Mouse (Mus musculus) embryonic facial prominence, embryonic 11.5 days (tissue): ENCODE results near the gene Themis2. TPM values are rescaled to one million over a fixed set of nuclear protein-coding genes. Genes with fewer than 3 reads are reported as not detected.

ENCODE experiments used
- ATAC-seq: fragments of 200-750 bp; cut with Nextera tagmentation; replicated peaks from 2 replicates; pipeline ENCODE4 v1.8.0; 2017; ENCODE audit warnings: low read depth; ENCODE audit not compliant: insufficient number of reproducible peaks, low FRiP score, low TSS enrichment
- DNase-seq: peaks from one replicate; pipeline ENCODE4 v3.0.0-alpha.2; 2015; ENCODE audit warnings: low spot score
- H3K27ac ChIP-seq: fragments of 300-500 bp; sonication (generic); replicated peaks from 2 replicates; pipeline ENCODE4 v1.5.1; 2014; ENCODE audit warnings: mild to moderate bottlenecking, low read depth, low read length, control low read depth
- H3K27me3 ChIP-seq: fragments of 300-500 bp; sonication (generic); 2 replicates; pipeline ENCODE4 v1.6.1; 2014; ENCODE audit warnings: mild to moderate bottlenecking, low read length, moderate library complexity, mixed read lengths; ENCODE audit not compliant: control insufficient read depth, insufficient read depth
- H3K36me3 ChIP-seq: fragments of 300-500 bp; sonication (generic); replicated peaks from 2 replicates; pipeline ENCODE4 v1.6.1; 2014; ENCODE audit warnings: low read depth, mild to moderate bottlenecking, low read length, moderate library complexity, mixed read lengths; ENCODE audit not compliant: control insufficient read depth, insufficient read depth
- H3K4me1 ChIP-seq: fragments of 300-500 bp; sonication (generic); 2 replicates; pipeline ENCODE4 v1.6.1; 2014; ENCODE audit warnings: low read length, mixed read lengths; ENCODE audit not compliant: control insufficient read depth, insufficient read depth
- H3K4me2 ChIP-seq: fragments of 300-500 bp; sonication (generic); 2 replicates; pipeline ENCODE4 v1.6.1; 2014; ENCODE audit warnings: low read depth, mild to moderate bottlenecking, control low read depth, low read length, moderate library complexity
- H3K4me3 ChIP-seq: fragments of 300-500 bp; sonication (generic); 2 replicates; pipeline ENCODE4 v1.5.1; 2014; ENCODE audit warnings: low read depth, low read length, control low read depth
- H3K9ac ChIP-seq: fragments of 300-500 bp; sonication (generic); replicated peaks from 2 replicates; pipeline ENCODE4 v1.6.1; 2014; ENCODE audit warnings: mild to moderate bottlenecking, control low read depth, low read length
- H3K9me3 ChIP-seq: fragments of 300-500 bp; sonication (generic); replicated peaks from 2 replicates; pipeline ENCODE4 v1.6.1; 2016; ENCODE audit warnings: mild to moderate bottlenecking, low read length, inconsistent platforms, mixed read lengths; ENCODE audit not compliant: control insufficient read depth
- WGBS: fragments of 180-500 bp; shearing (Covaris S2); extraction: QIAGEN DNeasy Blood & Tissue Kit; methylation state at CpG from one replicate; pipeline ENCODE4 v1.1.7; 2014; 5-methylcytosine and 5-hydroxymethylcytosine counted together
- polyA plus RNA-seq: library from polyadenylated mRNA; unstranded; fragments of >200 nt; fragmentation: Nextera tagmentation; extraction: Ambion mirVana; gene quantifications from 2 replicates; pipeline ENCODE4 v1.2.1, GENCODE M21; 2014

The Themis2 gene
- polyA plus RNA-seq, 1 experiment from 2014 or later: 1.0 TPM

DNA sequence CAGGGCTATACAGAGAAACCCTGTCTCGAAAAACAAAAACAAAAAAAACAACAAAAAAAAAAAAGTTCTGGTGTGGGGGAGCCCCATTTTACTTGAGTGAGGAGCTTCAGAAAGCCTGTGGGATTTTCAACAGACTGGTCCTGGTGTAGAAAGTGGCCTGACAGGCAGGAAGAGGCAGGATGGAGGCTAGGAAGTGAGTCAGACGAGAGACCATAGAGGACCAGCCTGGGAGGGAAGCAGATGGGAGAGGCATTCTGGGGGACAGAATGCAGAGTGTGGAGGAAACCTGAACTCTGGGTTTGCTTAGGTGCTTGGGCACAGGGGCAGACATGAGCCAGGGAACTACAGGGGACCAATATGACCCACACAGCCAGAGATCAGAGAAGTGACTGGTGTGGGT lies 20.7 kb upstream of the Themis2 start:
- DNase-seq (no peak), ATAC-seq (no peak)
- H3K4me3 ChIP-seq: no peak overlapping the region
- peaks cover 2% of the 10 kb centered on the region; the same call in 1 of the 2 replicates for H3K9me3 ChIP-seq
- no peaks in the 10 kb centered on the region for H3K36me3 ChIP-seq
- 49% methylated on average over 2 of the region's 2 CpGs for WGBS
- H3K27ac ChIP-seq: no peak overlapping the region
- no peak overlapping the region for H3K4me2 ChIP-seq
- no peaks in the 10 kb centered on the region for H3K4me1 ChIP-seq
- no peak overlapping the region for H3K9ac ChIP-seq
- no peaks in the 10 kb centered on the region for H3K27me3 ChIP-seq

DNA sequence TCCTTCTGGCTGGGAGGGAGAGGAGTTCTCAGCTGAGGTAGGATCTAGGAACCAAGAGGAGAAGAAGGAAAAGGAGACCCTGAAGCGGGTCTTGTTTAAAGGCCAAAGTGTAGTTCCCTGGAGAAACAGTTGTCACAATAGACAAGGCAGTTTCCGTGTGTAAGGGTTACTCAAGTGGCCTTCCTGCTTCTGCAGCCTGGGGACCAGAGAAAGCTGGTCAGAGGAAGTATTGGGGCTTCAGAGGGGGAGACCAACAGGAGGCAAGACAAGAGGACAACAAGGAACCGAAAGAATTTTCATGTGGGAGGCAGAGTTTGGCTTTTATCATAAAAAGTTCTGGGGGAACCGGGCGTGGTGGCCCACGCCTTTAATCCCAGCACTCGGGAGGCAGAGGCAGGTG lies 20.2 kb upstream of the Themis2 start:
- no peak overlapping the region for H3K9ac ChIP-seq
- H3K4me3 ChIP-seq: no peak overlapping the region
- no peak overlapping the region for H3K27ac ChIP-seq
- H3K9me3 ChIP-seq: peaks cover 2% of the 10 kb centered on the region
- no peaks in the 10 kb centered on the region for H3K27me3 ChIP-seq
- no peak overlapping the region for H3K4me2 ChIP-seq
- DNase-seq (no peak), ATAC-seq (no peak)
- 77% methylated on average over 7 of the region's 7 CpGs for WGBS
- no peaks in the 10 kb centered on the region for H3K36me3 ChIP-seq
- no peaks in the 10 kb centered on the region for H3K4me1 ChIP-seq

DNA sequence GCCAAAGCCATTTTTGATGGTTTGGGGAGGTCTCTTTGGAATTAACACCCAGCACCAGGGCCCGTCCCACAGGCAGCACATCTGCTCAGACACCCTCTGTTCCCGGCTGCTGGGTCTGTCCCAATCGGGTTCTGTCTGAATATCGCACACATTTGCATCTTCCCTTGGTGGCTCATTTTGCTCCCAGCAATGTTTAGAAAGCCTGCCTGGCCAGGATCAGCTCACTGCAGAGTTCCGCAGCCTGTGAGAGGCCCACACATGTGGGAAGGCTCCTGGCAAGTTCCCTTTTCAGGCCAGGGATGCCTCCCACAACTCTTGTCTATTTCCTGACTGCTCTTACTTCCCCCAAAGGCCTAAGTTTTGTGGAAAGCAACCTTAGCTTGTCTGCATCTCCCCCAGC lies 13.4 kb upstream of the Themis2 start:
- no peak overlapping the region for H3K4me2 ChIP-seq
- no peaks in the 10 kb centered on the region for H3K36me3 ChIP-seq
- DNase-seq: no peak
- H3K27me3 ChIP-seq: no peaks in the 10 kb centered on the region
- H3K4me3 ChIP-seq: no peak overlapping the region
- no peaks in the 10 kb centered on the region; the same call in 1 of the 2 replicates for H3K9me3 ChIP-seq
- H3K9ac ChIP-seq: no peak overlapping the region
- ATAC-seq: no peak
- H3K4me1 ChIP-seq: no peaks in the 10 kb centered on the region
- no peak overlapping the region for H3K27ac ChIP-seq
- WGBS: 88% methylated on average over 5 of the region's 5 CpGs

DNA sequence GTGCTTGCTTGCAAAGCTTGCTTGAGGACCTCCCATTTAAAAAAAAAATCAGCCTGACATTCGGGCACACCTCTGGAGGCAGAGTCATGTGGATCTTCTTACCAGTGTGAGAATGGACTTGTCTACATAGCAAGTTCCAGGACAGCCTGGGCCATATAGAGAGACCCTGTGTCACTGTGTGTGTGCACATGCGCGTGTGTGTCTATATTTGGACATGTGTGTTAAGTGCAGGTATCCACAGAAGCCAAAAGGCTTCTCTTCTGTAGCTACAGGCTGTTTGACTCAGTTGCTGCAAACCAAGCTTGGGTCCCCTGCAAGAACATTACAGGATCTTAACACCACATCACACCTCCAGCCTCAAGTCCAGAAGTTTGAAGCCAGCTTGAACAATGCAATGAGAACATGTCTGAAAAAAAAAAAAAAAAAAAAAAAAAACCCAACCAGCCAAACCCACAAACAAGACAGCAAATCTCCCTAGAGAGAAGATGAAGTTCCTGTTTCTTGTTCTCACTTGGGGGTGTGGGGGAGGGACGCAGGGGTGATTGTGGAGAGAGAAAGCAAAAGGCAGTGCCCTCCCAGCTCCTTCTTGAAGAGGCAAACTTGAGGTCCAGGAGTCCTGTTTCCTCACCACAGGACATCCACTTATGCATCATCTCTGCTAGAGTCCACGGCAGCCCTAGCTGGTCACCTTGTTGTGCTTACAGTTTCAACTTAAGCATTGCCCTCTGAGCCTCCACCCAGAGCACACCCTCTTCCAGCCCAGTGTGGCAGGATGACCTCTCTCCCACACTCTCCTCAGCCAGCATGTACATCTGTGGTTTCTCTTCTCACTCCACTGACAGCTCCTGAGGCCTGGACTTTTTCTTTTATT lies 11.8 kb upstream of the Themis2 start:
- ATAC-seq: no peak
- no peak overlapping the region for H3K4me3 ChIP-seq
- no peak overlapping the region for H3K4me2 ChIP-seq
- H3K27me3 ChIP-seq: no peaks in the 10 kb centered on the region
- no peaks in the 10 kb centered on the region; the same call in 1 of the 2 replicates for H3K9me3 ChIP-seq
- no peak overlapping the region for H3K27ac ChIP-seq
- 70% methylated on average over 5 of the region's 5 CpGs for WGBS
- H3K4me1 ChIP-seq: no peaks in the 10 kb centered on the region
- H3K36me3 ChIP-seq: no peaks in the 10 kb centered on the region
- DNase-seq: no peak
- no peak overlapping the region for H3K9ac ChIP-seq

DNA sequence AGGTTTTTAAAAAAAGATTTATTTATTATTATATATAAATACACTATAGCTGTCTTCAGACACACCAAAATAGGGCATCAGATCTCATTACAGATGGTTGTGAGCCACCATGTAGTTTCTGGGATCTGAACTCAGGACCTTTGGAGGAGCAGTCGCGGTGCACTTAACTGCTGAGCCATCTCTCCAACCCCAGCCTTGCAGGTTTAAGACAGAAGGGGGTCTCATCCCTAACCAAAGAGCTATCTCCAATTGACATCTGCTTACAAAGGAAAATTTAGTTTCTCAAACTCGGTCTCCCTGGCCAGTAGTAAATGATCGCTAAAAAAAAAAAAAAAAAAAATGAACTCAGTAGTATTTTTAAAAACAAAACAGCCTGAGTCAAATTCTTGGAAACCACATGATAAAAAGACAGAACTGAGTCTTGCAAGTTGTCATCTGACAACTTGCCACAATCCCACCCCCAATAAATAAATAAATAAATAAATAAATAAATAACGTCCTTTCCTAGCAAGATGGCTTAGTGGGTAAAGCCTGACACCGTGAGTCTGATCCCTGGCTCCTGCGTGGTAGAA lies 10.5 kb upstream of the Themis2 start:
- no peaks in the 10 kb centered on the region for H3K36me3 ChIP-seq
- H3K4me3 ChIP-seq: no peak overlapping the region
- WGBS: 90% methylated on average over 7 of the region's 7 CpGs
- H3K4me2 ChIP-seq: no peak overlapping the region
- H3K27ac ChIP-seq: no peak overlapping the region
- DNase-seq (no peak), ATAC-seq (no peak)
- H3K9ac ChIP-seq: no peak overlapping the region
- H3K27me3 ChIP-seq: no peaks in the 10 kb centered on the region
- H3K9me3 ChIP-seq: no peaks in the 10 kb centered on the region; the same call in 1 of the 2 replicates
- no peaks in the 10 kb centered on the region for H3K4me1 ChIP-seq

DNA sequence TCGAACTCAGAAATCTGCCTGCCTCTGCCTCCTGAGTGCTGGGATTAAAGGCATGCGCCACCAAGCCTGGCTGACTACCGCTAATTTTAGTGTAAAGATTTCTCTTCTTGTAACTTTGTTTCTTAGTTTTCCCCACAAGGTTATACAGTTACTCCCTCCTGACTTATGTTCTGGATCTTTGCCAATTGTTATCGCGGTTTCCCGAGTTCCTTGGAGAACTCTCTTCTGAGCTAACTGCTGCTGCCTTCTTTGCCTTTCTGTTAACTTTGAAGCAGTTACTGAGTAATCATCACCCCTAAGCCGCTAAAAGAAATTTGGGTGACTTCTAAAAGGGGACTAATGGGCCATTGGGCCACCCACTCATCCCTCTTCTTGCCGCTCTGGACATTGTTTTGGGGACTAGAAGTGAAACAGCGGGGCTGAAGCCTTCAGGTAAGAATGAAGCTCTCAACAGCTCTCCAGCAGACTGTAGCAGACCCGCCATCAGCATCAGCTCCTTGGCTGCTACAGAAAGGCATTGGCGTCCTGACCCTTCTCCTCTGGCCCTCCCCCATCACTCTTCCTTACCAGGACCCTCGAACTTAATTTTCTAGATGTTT lies 9.5 kb upstream of the Themis2 start:
- H3K4me3 ChIP-seq: no peak overlapping the region
- H3K27me3 ChIP-seq: no peaks in the 10 kb centered on the region
- no peak overlapping the region for H3K4me2 ChIP-seq
- no peak for DNase-seq
- H3K9ac ChIP-seq: no peak overlapping the region
- ATAC-seq: no peak
- H3K4me1 ChIP-seq: no peaks in the 10 kb centered on the region
- H3K9me3 ChIP-seq: no peaks in the 10 kb centered on the region
- H3K27ac ChIP-seq: no peak overlapping the region
- WGBS: 89% methylated on average over 12 of the region's 12 CpGs
- no peaks in the 10 kb centered on the region for H3K36me3 ChIP-seq

DNA sequence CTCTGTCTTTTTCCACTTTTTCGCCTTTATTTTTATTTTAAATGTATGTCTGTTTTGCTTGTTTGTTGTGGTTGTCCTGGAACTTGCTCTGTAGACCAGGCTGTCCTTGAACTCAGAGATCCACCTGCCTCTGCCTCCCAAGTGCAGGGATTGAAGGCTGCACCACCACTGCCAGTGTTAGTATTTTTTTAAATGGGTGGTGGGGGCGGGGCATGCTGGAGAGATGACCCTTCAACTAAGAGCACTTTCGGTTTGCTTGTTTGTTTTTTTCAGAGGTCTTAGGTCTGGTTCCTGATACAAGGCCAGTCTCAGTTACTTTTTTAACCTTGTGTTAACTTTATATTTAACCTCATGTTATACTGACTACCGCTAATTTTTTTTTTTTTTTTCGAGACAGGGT lies 9.0 kb upstream of the Themis2 start:
- H3K9ac ChIP-seq: no peak overlapping the region
- H3K9me3 ChIP-seq: no peaks in the 10 kb centered on the region
- ATAC-seq: no peak
- H3K27me3 ChIP-seq: no peaks in the 10 kb centered on the region
- H3K27ac ChIP-seq: no peak overlapping the region
- no peak for DNase-seq
- no peaks in the 10 kb centered on the region for H3K36me3 ChIP-seq
- H3K4me1 ChIP-seq: no peaks in the 10 kb centered on the region
- 77% methylated on average over 5 of the region's 5 CpGs for WGBS
- no peak overlapping the region for H3K4me2 ChIP-seq
- H3K4me3 ChIP-seq: no peak overlapping the region

DNA sequence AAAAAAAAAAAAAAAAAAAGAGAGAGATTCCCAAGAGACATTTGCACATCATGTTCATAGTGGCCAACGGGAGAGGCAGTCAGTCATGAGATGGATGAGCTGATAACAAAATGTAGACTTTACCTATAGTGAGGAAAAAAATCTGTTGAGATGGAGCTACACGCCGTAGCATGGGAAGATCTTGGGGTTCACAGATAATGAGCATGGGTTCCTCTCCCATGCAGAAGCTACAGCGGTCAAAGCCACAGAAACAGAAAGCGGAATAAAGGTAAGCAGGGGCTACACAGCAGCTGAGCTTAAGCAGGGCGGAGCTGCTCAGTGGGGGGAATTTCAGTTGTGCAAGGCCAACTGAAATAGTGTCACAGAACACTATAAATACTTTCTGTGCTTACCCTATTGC lies 8.1 kb upstream of the Themis2 start:
- Histone ChIP-seq H3K27me3 (no peaks in the 10 kb centered on the region), H3K9me3 (no peaks in the 10 kb centered on the region), H3K27ac (no peak overlapping the region), H3K4me2 (no peak overlapping the region), H3K9ac (no peak overlapping the region), H3K4me1 (no peaks in the 10 kb centered on the region), H3K36me3 (no peaks in the 10 kb centered on the region), H3K4me3 (no peak overlapping the region)
- DNase-seq (no peak), ATAC-seq (no peak)
- 94% methylated on average over 6 of the region's 6 CpGs for WGBS
